Mouse (Mus musculus): ENCODE data around the gene Phactr4. TPM values are rescaled to one million over a fixed set of nuclear protein-coding genes. Genes with fewer than 3 reads are reported as not detected.

Gene Phactr4
- total and polyA plus RNA-seq, 2 experiments from 2014 or later: 4.8 TPM

DNA sequence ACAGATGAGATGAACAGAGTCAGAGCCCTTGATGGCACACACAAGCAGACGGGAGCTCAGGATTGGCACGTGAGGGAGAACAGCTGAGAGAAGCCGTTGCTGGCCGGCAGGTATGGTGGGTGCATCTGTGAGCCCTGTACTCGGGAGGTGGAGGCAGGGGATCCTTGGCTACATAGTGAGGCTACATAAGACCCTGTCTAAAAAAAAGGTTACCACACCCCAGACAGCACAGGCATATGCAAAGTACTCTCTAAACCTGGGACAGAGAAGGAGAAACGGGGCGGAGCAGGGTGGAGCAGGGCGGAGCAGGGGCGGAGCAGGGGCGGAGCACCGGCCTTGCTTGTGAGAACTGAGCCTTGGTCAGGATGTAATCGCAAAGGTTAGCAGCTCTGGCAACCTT lies 66.1 kb downstream of the Phactr4 start:
- H3K27me3 ChIP-seq (ENCODE audit: insufficient read depth, low read length): no peaks in the 10 kb centered on the region
- no peak overlapping the region for H3K4me2 ChIP-seq (ENCODE audit: low read depth, low read length, poor library complexity, severe bottlenecking)
- no peak overlapping the region for H3K9ac ChIP-seq (replicated peaks; ENCODE audit: low read length, poor library complexity, severe bottlenecking)
- peaks cover 16% of the 10 kb centered on the region; the same call in 1 of the 2 replicates for H3K36me3 ChIP-seq (ENCODE audit: insufficient read depth, low read length)
- no peak overlapping the region for H3K4me3 ChIP-seq (ENCODE audit: low read depth, low read length)
- DNase-seq (ENCODE audit: low spot score) (no peak), ATAC-seq (ENCODE audit: low FRiP score) (no peak)
- H3K27ac ChIP-seq (ENCODE audit: low read depth, low read length): no peak overlapping the region
- H3K4me1 ChIP-seq (ENCODE audit: insufficient read depth, low read length): no peaks in the 10 kb centered on the region
- no peak for TF ChIP-seq CTCF (IDR thresholded peaks at IDR 0.05)
- no peaks in the 10 kb centered on the region for H3K9me3 ChIP-seq (ENCODE audit: low read length)
- WGBS: 40% methylated on average over 12 of the region's 12 CpGs

DNA sequence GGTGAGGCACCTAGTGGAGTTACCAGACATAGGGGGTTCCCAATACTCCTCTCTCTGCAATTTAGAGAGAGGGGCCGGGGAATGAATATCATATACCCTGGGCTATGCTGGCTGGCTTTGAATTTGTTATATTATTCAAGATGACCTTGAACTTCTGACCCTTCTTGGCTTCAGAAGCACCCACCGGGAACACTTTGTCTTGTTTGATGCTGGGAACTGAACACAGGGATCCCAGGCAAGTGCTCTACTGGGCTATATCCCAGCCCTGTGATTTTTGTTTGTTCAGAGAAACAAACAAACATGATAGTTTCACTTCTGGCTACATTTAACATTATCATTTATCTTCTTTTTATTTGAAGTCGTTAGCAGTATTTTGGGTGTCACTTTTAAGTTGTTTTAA lies 66.9 kb downstream of the Phactr4 start:
- H3K4me2 ChIP-seq (ENCODE audit: low read depth, low read length, poor library complexity, severe bottlenecking): no peak overlapping the region
- WGBS: 89% methylated on average over 3 of the region's 3 CpGs
- peaks cover 16% of the 10 kb centered on the region; the same call in 1 of the 2 replicates for H3K36me3 ChIP-seq (ENCODE audit: insufficient read depth, low read length)
- no peaks in the 10 kb centered on the region for H3K4me1 ChIP-seq (ENCODE audit: insufficient read depth, low read length)
- no peak for TF ChIP-seq CTCF (IDR thresholded peaks at IDR 0.05)
- no peak overlapping the region for H3K27ac ChIP-seq (ENCODE audit: low read depth, low read length)
- H3K9ac ChIP-seq (replicated peaks; ENCODE audit: low read length, poor library complexity, severe bottlenecking): no peak overlapping the region
- no peaks in the 10 kb centered on the region for H3K27me3 ChIP-seq (ENCODE audit: insufficient read depth, low read length)
- no peaks in the 10 kb centered on the region for H3K9me3 ChIP-seq (ENCODE audit: low read length)
- no peak for DNase-seq (ENCODE audit: low spot score)
- H3K4me3 ChIP-seq (ENCODE audit: low read depth, low read length): no peak overlapping the region
- no peak for ATAC-seq (ENCODE audit: low FRiP score)

DNA sequence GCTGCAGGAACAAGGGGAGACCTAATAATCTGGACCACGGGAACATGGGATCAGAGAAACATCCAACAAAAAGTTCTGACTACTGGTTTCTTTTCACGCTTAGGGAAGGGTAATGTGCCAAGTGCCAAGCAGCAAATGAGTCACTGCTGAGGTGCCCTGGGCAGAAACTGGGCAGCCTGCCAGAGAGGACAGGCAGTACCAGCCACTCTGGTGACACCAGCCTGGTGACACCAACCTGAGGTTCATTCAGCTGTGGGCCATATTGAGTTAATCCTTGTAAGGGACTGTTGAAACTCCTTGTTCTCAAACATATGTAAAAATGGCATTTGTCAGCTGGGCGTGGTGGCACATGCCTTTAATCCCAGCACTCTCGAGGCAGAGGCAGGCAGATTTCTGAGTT lies 67.7 kb downstream of the Phactr4 start:
- Histone ChIP-seq H3K9ac (replicated peaks; ENCODE audit: low read length, poor library complexity, severe bottlenecking) (no peak overlapping the region), H3K27me3 (ENCODE audit: insufficient read depth, low read length) (no peaks in the 10 kb centered on the region), H3K4me3 (ENCODE audit: low read depth, low read length) (no peak overlapping the region), H3K36me3 (ENCODE audit: insufficient read depth, low read length) (peaks cover 12% of the 10 kb centered on the region; the same call in 1 of the 2 replicates), H3K4me2 (ENCODE audit: low read depth, low read length, poor library complexity, severe bottlenecking) (no peak overlapping the region), H3K9me3 (ENCODE audit: low read length) (no peaks in the 10 kb centered on the region), H3K27ac (ENCODE audit: low read depth, low read length) (no peak overlapping the region), H3K4me1 (ENCODE audit: insufficient read depth, low read length) (no peaks in the 10 kb centered on the region)
- DNase-seq (ENCODE audit: low spot score) (no peak), ATAC-seq (ENCODE audit: low FRiP score) (no peak)
- WGBS: 87% methylated on average over 4 of the region's 4 CpGs
- TF ChIP-seq CTCF (IDR thresholded peaks at IDR 0.05): no peak

DNA sequence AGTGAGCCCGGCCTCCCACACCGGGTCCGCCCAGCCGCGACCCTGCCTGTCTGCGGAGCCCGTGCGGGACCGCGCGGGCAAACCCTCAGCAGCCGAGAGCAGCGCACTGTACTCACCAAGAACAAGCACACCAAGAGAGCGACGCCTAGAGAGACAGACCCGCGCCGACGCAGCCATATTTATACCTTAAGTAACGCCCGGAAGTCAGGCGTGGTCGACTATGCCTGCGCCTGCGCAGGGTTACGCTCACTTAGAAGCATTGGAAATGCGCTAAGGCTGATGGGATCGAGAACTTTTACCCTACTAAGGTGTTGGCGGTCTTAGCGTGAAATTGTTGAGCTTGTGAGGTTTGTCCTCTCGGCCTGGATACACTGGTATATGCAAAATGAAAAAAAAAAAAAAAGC lies 68.8 kb downstream of the Phactr4 start, which contains the start of gene Rcc1:
Rcc1 (minus strand) TSS at position 125 of the 405 bp plus-strand sequence.
- under 1% methylated on average over 31 of the region's 31 CpGs for WGBS
- no peaks in the 10 kb centered on the region for H3K4me1 ChIP-seq (ENCODE audit: insufficient read depth, low read length)
- H3K27ac ChIP-seq (ENCODE audit: low read depth, low read length): peak within 1 kb of the TSS; percentile 82
- H3K9ac ChIP-seq (replicated peaks; ENCODE audit: low read length, poor library complexity, severe bottlenecking): peak within 1 kb of the TSS; percentile 58
- H3K9me3 ChIP-seq (ENCODE audit: low read length): no peaks in the 10 kb centered on the region
- ATAC-seq (ENCODE audit: low FRiP score): peak; percentile 83
- peak; percentile 44; the same call in 1 of the 2 replicates for TF ChIP-seq CTCF (IDR thresholded peaks at IDR 0.05)
- peak within 1 kb of the TSS; percentile 62 for H3K4me3 ChIP-seq (ENCODE audit: low read depth, low read length)
- peaks cover 12% of the 10 kb centered on the region; the same call in 1 of the 2 replicates for H3K36me3 ChIP-seq (ENCODE audit: insufficient read depth, low read length)
- no peaks in the 10 kb centered on the region for H3K27me3 ChIP-seq (ENCODE audit: insufficient read depth, low read length)
- peak within 1 kb of the TSS; percentile 77 for H3K4me2 ChIP-seq (ENCODE audit: low read depth, low read length, poor library complexity, severe bottlenecking)
- peak; percentile 94 for DNase-seq (ENCODE audit: low spot score)

DNA sequence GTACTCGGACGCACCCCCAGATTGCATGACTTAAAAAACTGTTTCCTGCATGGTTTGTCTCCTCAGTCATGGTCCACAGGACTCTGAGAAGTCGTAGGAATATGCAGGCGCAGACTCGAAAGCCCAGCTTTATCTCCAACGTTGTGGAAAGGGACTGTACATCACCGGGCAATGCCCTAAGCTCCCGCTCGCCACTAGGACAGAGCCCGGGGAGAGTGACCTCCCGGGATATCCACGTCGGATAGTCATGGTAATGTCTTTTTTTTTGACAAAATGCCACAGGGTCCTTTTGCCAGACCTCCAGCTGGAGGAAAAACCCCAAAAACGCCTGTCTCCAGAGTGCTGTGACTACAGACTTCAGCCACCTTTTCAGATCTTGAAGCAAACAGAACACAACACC lies 69.5 kb downstream of the Phactr4 start:
- Histone ChIP-seq H3K4me1 (ENCODE audit: insufficient read depth, low read length) (no peaks in the 10 kb centered on the region), H3K4me3 (ENCODE audit: low read depth, low read length) (peak overlapping the region; percentile 62), H3K9me3 (ENCODE audit: low read length) (no peaks in the 10 kb centered on the region), H3K27ac (ENCODE audit: low read depth, low read length) (peak overlapping the region; percentile 82), H3K36me3 (ENCODE audit: insufficient read depth, low read length) (peaks cover 7% of the 10 kb centered on the region; the same call in 1 of the 2 replicates), H3K4me2 (ENCODE audit: low read depth, low read length, poor library complexity, severe bottlenecking) (peak overlapping the region; percentile 77), H3K9ac (replicated peaks; ENCODE audit: low read length, poor library complexity, severe bottlenecking) (peak overlapping the region; percentile 58), H3K27me3 (ENCODE audit: insufficient read depth, low read length) (no peaks in the 10 kb centered on the region)
- no peak for DNase-seq (ENCODE audit: low spot score)
- under 1% methylated on average over 14 of the region's 14 CpGs for WGBS
- TF ChIP-seq CTCF (IDR thresholded peaks at IDR 0.05): no peak
- ATAC-seq (ENCODE audit: low FRiP score): no peak

DNA sequence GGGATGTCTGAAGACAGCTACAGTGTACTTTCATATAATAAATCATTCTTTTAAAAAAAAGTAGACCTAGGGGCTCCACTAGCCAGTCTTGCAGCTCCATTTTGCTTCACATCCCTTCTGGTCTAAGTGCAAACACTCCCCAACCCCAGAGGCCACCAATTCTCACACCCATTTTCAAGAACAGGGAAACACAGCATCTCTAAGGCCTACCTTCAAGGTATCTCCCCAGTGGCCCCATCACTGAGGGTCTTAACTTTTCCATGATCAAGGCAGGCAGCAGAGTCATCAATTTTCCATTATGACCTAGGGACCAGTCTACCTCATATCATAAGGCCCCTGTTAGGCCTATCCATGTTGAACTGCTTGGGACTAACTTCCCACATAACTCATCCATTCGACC lies 70.9 kb downstream of the Phactr4 start:
- 50% methylated on average over 1 of the region's 1 CpGs for WGBS
- ATAC-seq (ENCODE audit: low FRiP score): no peak

More for the DNA sequence above, 70.9 kb downstream of the Phactr4 start:
- H3K27me3 ChIP-seq (ENCODE audit: insufficient read depth, low read length): no peaks in the 10 kb centered on the region
- no peak overlapping the region for H3K4me3 ChIP-seq (ENCODE audit: low read depth, low read length)
- no peaks in the 10 kb centered on the region for H3K9me3 ChIP-seq (ENCODE audit: low read length)
- no peaks in the 10 kb centered on the region for H3K4me1 ChIP-seq (ENCODE audit: insufficient read depth, low read length)
- no peak overlapping the region; the same call in 1 of the 2 replicates for H3K4me2 ChIP-seq (ENCODE audit: low read depth, low read length, poor library complexity, severe bottlenecking)
- DNase-seq (ENCODE audit: low spot score): no peak
- no peaks in the 10 kb centered on the region for H3K36me3 ChIP-seq (ENCODE audit: insufficient read depth, low read length)
- TF ChIP-seq CTCF (IDR thresholded peaks at IDR 0.05): no peak
- 0 out of 2 replicates have a peak overlapping the region, but pooled peaks have one; percentile 14 for H3K9ac ChIP-seq (replicated peaks; ENCODE audit: low read length, poor library complexity, severe bottlenecking)
- no peak overlapping the region for H3K27ac ChIP-seq (ENCODE audit: low read depth, low read length)
